In the genomic region with DNA sequence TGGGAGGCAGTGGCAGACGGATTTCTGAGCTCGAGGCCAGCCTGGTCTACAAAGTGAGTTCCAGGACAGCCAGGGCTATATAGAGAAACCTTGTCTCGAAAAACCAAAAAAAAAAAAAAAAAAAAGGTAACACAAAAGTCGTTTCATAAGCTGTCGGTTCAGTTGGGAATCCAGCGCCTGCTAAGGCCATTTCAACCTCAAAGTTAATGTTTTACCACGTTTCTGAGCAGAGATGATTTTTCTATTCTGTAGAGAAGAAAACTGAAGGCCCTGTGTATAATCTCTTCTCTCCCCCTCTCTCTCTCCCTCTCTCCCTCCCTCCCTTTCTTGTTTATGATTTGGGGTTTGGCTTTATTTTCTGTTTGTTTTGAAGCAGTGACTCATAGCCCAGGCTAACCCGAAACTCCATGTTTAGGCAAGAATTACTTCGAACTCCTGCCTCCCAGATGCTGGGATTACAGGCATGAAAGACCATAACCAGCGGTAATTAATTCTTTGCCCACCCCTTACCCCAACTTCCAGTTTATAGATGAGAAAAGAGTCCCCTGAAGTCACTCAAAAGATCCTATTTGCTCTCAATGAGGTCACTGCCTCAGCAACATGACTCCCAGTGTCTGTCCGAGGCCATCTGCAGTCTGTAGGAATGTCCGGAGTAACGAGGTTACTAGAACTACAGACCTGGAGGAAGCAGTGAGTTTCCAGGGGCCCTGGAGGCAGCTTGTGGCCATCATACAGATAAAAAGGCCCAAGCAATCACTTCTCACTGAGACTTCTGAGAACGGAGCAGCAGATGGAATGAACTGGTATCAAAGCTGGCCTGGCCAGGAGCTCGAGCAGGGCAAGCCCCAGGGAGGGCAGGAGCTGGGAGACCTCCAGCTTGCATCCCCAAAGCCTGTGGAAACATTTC, we compare ENCODE assay signal across 8 mouse cellular contexts. TPM values are rescaled to one million over a fixed set of nuclear protein-coding genes. Genes with fewer than 3 reads are reported as not detected.
DNase-seq lines count a peak whose midpoint lies in the region; ATAC-seq and TF ChIP-seq lines count a peak whose summit lies in the region.

No protein-coding gene starts in this region.

- H3K4me2 ChIP-seq in liver, embryonic 11.5 days: peak overlapping the region; percentile 94

- no peak for ATAC-seq in liver, embryonic 11.5 days (replicated peaks; ENCODE audit: low FRiP score)
- no peak for ATAC-seq in inflammation-experienced regulatory T-cells, adult 6 months

- no peak for TF ChIP-seq CTCF in cerebellum, adult 2 months (IDR thresholded peaks at IDR 0.05; ENCODE audit: borderline replicate concordance, insufficient read depth, low read depth, low read length)
- TF ChIP-seq CTCF in testis, adult 2 months (IDR thresholded peaks at IDR 0.05; ENCODE audit: control insufficient read depth, insufficient read depth, insufficient replicate concordance, low read depth, low read length): no peak

- 41% methylated on average over 15 of the region's 15 CpGs for WGBS in cerebellum, adult 2 months
- WGBS in liver, embryonic 11.5 days: 37% methylated on average over 15 of the region's 15 CpGs

- peak overlapping the region; percentile 21 for H3K4me3 ChIP-seq in cerebellum, adult 2 months (replicated peaks; ENCODE audit: insufficient read depth, low read depth, low read length)
- H3K4me3 ChIP-seq in testis, adult 2 months (ENCODE audit: control insufficient read depth, low read depth, low read length): peak overlapping the region; percentile 99
- H3K4me3 ChIP-seq in liver, embryonic 11.5 days (ENCODE audit: low read depth, low read length): peak overlapping the region; percentile 67

- peak overlapping the region; percentile 74 for H3K9ac ChIP-seq in liver, embryonic 11.5 days (ENCODE audit: low read depth, low read length)

- no peaks in the 10 kb centered on the region for H3K9me3 ChIP-seq in liver, embryonic 11.5 days (ENCODE audit: control insufficient read depth, low read length)

- peak overlapping the region; percentile 32; the same call in 1 of the 2 replicates for H3K27ac ChIP-seq in cerebellum, adult 2 months (ENCODE audit: insufficient read depth, low read length)
- peak overlapping the region; percentile 97 for H3K27ac ChIP-seq in testis, adult 2 months (ENCODE audit: control insufficient read depth, insufficient read depth, low read depth, low read length)
- H3K27ac ChIP-seq in liver, embryonic 11.5 days (ENCODE audit: low read depth, low read length): peak overlapping the region; percentile 98

- no peaks in the 10 kb centered on the region for H3K27me3 ChIP-seq in cerebellum, adult 2 months (ENCODE audit: control insufficient read depth, insufficient read depth, low read length)
- no peaks in the 10 kb centered on the region for H3K27me3 ChIP-seq in testis, adult 2 months (ENCODE audit: control insufficient read depth, insufficient read depth, low read length)
- H3K27me3 ChIP-seq in liver, embryonic 11.5 days (replicated peaks; ENCODE audit: control insufficient read depth, insufficient read depth, low read length): no peaks in the 10 kb centered on the region

- H3K36me3 ChIP-seq in testis, adult 2 months (ENCODE audit: control insufficient read depth, insufficient read depth, low read length): no peaks in the 10 kb centered on the region; the same call in 1 of the 2 replicates
- peaks cover 8% of the 10 kb centered on the region; the same call in 1 of the 2 replicates for H3K36me3 ChIP-seq in liver, embryonic 11.5 days (ENCODE audit: control insufficient read depth, insufficient read depth, low read length)

- no peak for TF ChIP-seq POLR2A in cerebellum, adult 2 months (IDR thresholded peaks at IDR 0.05; ENCODE audit: borderline replicate concordance, insufficient read depth, low read length)
- no peak for TF ChIP-seq POLR2A in testis, adult 2 months (IDR thresholded peaks at IDR 0.05; ENCODE audit: control insufficient read depth, low read depth, low read length)

- H3K4me1 ChIP-seq in cerebellum, adult 2 months (ENCODE audit: control insufficient read depth, insufficient read depth, low read length): peaks cover 13% of the 10 kb centered on the region
- H3K4me1 ChIP-seq in testis, adult 2 months (ENCODE audit: control insufficient read depth, insufficient read depth, low read length): peaks cover 19% of the 10 kb centered on the region
- peaks cover 27% of the 10 kb centered on the region for H3K4me1 ChIP-seq in liver, embryonic 11.5 days (replicated peaks; ENCODE audit: control insufficient read depth, insufficient read depth, low read length)

- no peak for DNase-seq in cerebellum, adult 2 months
- DNase-seq in cerebellum, adult 11 months: no peak
- no peak for DNase-seq in testis, postnatal 10 days (ENCODE audit: low spot score)
- DNase-seq in liver, embryonic 11.5 days (ENCODE audit: low spot score): peak; percentile 35
- no peak for DNase-seq in ovary, postnatal 14 days (ENCODE audit: low spot score)
- DNase-seq in thymus, adult 18-20 months: no peak

RNA-seq across cellular contexts. Expression of a gene that starts 1.4 kb away (rescaled TPM):
- polyA plus RNA-seq in cerebellum, adult 2 months (2012; rRNA removed): 124 and 126 TPM in 2 replicates
- polyA plus RNA-seq in testis, adult 2 months (2012; rRNA removed): 1,405 and 1,456 TPM in 2 replicates
- polyA plus RNA-seq in liver, embryonic 11.5 days (2014; fragmentation: Nextera tagmentation; extraction: Ambion mirVana): 282 and 283 TPM in 2 replicates
- 10 to 100 TPM; 40.1 to 61.9 (median 53.3) TPM for polyA plus RNA-seq in inflammation-experienced regulatory T-cells, adult 6 months (2017; shearing (Covaris generic))

RNA-seq across cellular contexts. Expression of a gene that starts 15.9 kb away (rescaled TPM):
- 446 and 460 TPM in 2 replicates for polyA plus RNA-seq in cerebellum, adult 2 months (2012; rRNA removed)
- polyA plus RNA-seq in testis, adult 2 months (2012; rRNA removed): 53.7 and 55.6 TPM in 2 replicates
- polyA plus RNA-seq in liver, embryonic 11.5 days (2014; fragmentation: Nextera tagmentation; extraction: Ambion mirVana): 1.8 and 2.6 TPM in 2 replicates
- polyA plus RNA-seq in inflammation-experienced regulatory T-cells, adult 6 months (2017; shearing (Covaris generic)): 1 to 10 TPM; 1.8 to 3.2 (median 2.0) TPM

RNA-seq across cellular contexts. Expression of a gene that starts 21.0 kb away (rescaled TPM):
- polyA plus RNA-seq in cerebellum, adult 2 months (2012; rRNA removed): 58.4 TPM in 2 replicates
- polyA plus RNA-seq in testis, adult 2 months (2012; rRNA removed): 21.1 TPM in 2 replicates
- 68.1 and 69.5 TPM in 2 replicates for polyA plus RNA-seq in liver, embryonic 11.5 days (2014; fragmentation: Nextera tagmentation; extraction: Ambion mirVana)
- polyA plus RNA-seq in inflammation-experienced regulatory T-cells, adult 6 months (2017; shearing (Covaris generic)): 10 to 100 TPM; 21.8 to 32.1 (median 26.1) TPM

RNA-seq across cellular contexts. Expression of a gene that starts 38.3 kb away (rescaled TPM):
- polyA plus RNA-seq in cerebellum, adult 2 months (2012; rRNA removed): 57.8 and 60.3 TPM in 2 replicates
- 0.88 and 1.2 TPM in 2 replicates for polyA plus RNA-seq in testis, adult 2 months (2012; rRNA removed)
- polyA plus RNA-seq in liver, embryonic 11.5 days (2014; fragmentation: Nextera tagmentation; extraction: Ambion mirVana): 1.8 and 2.0 TPM in 2 replicates
- not detected for polyA plus RNA-seq in inflammation-experienced regulatory T-cells, adult 6 months (2017; shearing (Covaris generic))

RNA-seq across cellular contexts. Expression of a gene that starts 43.1 kb away (rescaled TPM):
- 0.72 and 0.90 TPM in 2 replicates for polyA plus RNA-seq in cerebellum, adult 2 months (2012; rRNA removed)
- not detected in 2 replicates for polyA plus RNA-seq in testis, adult 2 months (2012; rRNA removed)
- polyA plus RNA-seq in liver, embryonic 11.5 days (2014; fragmentation: Nextera tagmentation; extraction: Ambion mirVana): 191 and 229 TPM in 2 replicates
- under 1 TPM in 1 of 3 experiments, not detected in 2; 0.08 TPM for polyA plus RNA-seq in inflammation-experienced regulatory T-cells, adult 6 months (2017; shearing (Covaris generic))

Comparison
In these comparisons a context has a peak if more than half of its experiments do, and no peak if none do; other contexts are left out.
1. H3K27ac ChIP-seq: peak in every context shown above with its lines; median percentile 98 in liver, embryonic 11.5 days; 97 in testis, adult 2 months; 32 in cerebellum, adult 2 months.
2. H3K4me3 ChIP-seq: peak in every context shown above with its lines; median percentile 99 in testis, adult 2 months; 67 in liver, embryonic 11.5 days; 21 in cerebellum, adult 2 months.
3. RNA of a gene that starts 15.9 kb away (polyA plus RNA-seq): 446 to 460 TPM in cerebellum, adult 2 months and 53.7 to 55.6 TPM in testis, adult 2 months; 1.8 to 2.6 TPM in liver, embryonic 11.5 days and 1.8 to 3.2 TPM in inflammation-experienced regulatory T-cells, adult 6 months; every median in the first group is over 10 times any median in the second.